Mouse (Mus musculus): ENCODE data around the gene Pgk1.

DNA sequence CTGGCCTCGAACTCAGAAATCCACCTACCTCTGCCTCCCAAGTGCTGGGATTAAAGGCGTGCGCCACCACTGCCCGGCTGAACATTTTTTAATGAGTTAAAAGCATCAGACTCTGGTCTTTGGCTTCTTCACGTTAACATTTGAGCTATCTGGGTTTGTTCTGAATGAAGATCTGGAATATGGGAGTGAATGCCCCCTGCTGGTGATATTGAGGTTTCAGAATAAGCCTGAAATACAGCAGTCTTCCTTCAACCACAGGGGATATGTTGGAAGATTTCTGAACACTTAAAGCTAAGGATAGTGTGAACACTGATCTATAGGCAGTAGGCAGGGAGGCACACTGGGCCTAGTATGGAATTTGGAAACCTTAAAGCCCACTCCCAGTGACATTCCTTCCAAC lies 12.0 kb downstream of the Pgk1 start:
- TF ChIP-seq POLR2A (IDR thresholded peaks at IDR 0.05; ENCODE audit: borderline replicate concordance, insufficient read depth, low read length) (no peak), CTCF (IDR thresholded peaks at IDR 0.05; ENCODE audit: borderline replicate concordance, insufficient read depth, low read depth, low read length) (no peak)
